Mouse (Mus musculus) adipose tissue, adult 10 weeks (tissue): Measurements from ENCODE around the gene Olfr446. TPM values are rescaled to one million over a fixed set of nuclear protein-coding genes. Genes with fewer than 3 reads are reported as not detected.

ENCODE experiments used
- polyA plus RNA-seq: library from polyadenylated mRNA; stranded (reverse); fragments of 350-450 nt; fragmentation: Illumina TruSeq; extraction: RNeasy Lipid Tissue Mini Kit (QIAGEN cat#74804); gene quantifications from one replicate; pipeline ENCODE4 v1.2.3, GENCODE M21; 2014; ENCODE audit warnings: low read depth, low replicate concordance

The Olfr446 gene
- polyA plus RNA-seq: not detected

DNA sequence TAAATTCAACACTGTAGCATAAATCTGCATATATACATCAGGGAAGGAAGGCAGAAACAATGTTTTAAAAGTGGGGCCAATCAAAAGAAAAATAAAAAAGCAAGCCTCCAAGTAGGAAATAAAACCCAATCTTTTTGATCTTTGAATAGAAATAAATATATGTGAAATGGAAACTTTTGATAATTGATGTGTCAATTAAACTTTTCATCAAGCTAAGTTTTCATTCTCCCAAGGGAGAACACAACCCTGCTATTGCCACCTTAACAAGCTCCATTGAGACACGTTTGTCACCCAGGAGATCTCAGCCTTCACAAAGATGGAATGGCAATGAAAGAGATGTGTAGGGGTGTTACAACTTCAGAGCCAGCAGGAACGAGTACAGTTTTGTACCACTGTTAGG is at the start of gene Olfr446:
Gene Olfr446, plus strand, starts transcription at position 301 of the 400 bp plus-strand sequence.

DNA sequence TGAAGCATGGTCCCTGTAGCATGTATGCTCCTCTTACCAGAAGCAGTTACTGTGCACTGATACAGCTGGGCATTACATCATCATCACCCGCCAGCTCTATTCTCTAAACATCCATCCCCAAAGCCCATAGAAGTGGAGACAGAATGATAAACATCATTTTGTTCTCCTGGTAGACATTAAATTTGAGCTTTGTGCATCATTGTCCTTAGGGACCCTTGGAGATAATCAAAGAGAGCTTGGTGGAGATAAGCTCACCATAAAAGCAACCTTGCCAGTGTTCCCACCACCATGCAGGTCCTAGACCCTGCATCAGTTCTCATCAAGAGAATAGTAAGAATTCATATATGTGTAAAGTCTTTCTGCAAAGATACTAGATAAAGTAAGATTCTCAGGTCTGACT is 31.0 kb upstream of the Olfr446 start, which contains the start of gene Olfr448:
Gene Olfr448, plus strand, starts transcription at position 301 of the 400 bp plus-strand sequence.

DNA sequence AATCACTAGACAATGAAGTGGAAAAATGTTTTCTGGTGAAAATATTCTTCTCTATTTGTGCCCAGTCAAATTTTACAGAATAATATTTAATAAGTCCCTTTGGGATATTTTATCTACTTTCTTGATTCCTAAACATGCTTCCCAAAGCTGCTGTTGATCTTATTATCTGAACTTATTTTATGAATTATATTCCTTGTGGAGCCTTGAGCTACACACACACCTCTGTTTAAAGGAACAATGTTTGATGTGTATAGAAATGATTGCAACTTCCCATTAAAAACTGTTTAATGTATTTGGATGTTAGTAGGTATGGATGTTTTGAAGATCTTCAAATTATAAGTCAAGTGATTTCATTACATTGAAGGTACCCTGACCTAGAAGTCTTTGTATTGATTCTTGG is 12.6 kb upstream of the Olfr446 start, which contains the start of gene Olfr447:
Gene Olfr447, plus strand, starts transcription at position 301 of the 400 bp plus-strand sequence.

DNA sequence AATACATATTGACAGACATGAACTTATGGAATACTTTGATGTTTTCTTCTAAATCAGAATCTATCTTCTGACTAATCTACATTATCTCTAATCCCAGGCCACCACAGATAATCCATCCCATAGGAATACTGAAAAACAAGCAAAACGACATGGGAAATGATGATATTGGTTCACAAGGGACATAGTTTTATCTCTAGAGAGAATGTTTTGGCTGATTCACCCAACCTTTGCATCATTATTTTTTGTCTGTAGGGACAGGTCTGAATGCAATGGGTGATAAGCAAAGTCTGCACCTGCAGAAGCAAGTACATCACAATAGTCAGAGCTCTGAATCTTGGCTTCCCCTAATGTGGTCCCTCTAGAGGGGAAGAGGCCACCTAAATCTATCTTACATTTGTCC is 27.6 kb downstream of the Olfr446 start, which contains the start of gene Olfr444:
Gene Olfr444, plus strand, starts transcription at position 301 of the 400 bp plus-strand sequence.

Other genes starting within 250 kb of the Olfr446 start
- 35.3 TPM for gene Tcaf1, start 211.3 kb upstream of the Olfr446 start, polyA plus RNA-seq
- not detected for gene Olfr453, start 182.0 kb upstream of the Olfr446 start, polyA plus RNA-seq
- not detected for gene Olfr38, start 165.0 kb upstream of the Olfr446 start, polyA plus RNA-seq
- gene Olfr452, start 136.3 kb upstream of the Olfr446 start, polyA plus RNA-seq: not detected
- not detected for gene Olfr450, start 109.4 kb upstream of the Olfr446 start, polyA plus RNA-seq
- not detected for gene Olfr449, start 87.0 kb upstream of the Olfr446 start, polyA plus RNA-seq
- gene Olfr448, start 30.9 kb upstream of the Olfr446 start, polyA plus RNA-seq: not detected
- gene Olfr447, start 12.5 kb upstream of the Olfr446 start, polyA plus RNA-seq: not detected
- gene Olfr444, start 27.7 kb downstream of the Olfr446 start, polyA plus RNA-seq: not detected
- not detected for gene Olfr441, start 185.0 kb downstream of the Olfr446 start, polyA plus RNA-seq
- gene Olfr237-ps1, start 225.2 kb downstream of the Olfr446 start, polyA plus RNA-seq: not detected
- not detected for gene Olfr437, start 241.9 kb downstream of the Olfr446 start, polyA plus RNA-seq